Mouse (Mus musculus) heart, embryonic 16.5 days (tissue): Measurements from ENCODE around the gene Ttc16. TPM values are rescaled to one million over a fixed set of nuclear protein-coding genes. Genes with fewer than 3 reads are reported as not detected.

Experiments used
- ATAC-seq: fragments of 200-750 bp; cut with Nextera tagmentation; replicated peaks from 2 replicates; pipeline ENCODE4 v1.8.0; 2017; ENCODE audit warnings: moderate number of reproducible peaks; ENCODE audit not compliant: insufficient read depth, low FRiP score; ENCODE audit errors: extremely low read depth
- H3K27ac ChIP-seq: fragments of 300-500 bp; sonication (generic); 2 replicates; pipeline ENCODE4 v1.5.1; 2014; ENCODE audit warnings: mild to moderate bottlenecking, low read length, control low read depth, moderate library complexity
- H3K27me3 ChIP-seq: fragments of 300-500 bp; sonication (generic); 2 replicates; pipeline ENCODE4 v1.6.1; 2014; ENCODE audit warnings: low read length, mixed read lengths; ENCODE audit not compliant: control insufficient read depth, insufficient read depth
- H3K36me3 ChIP-seq: fragments of 300-500 bp; sonication (generic); 2 replicates; pipeline ENCODE4 v1.6.1; 2014; ENCODE audit not compliant: control insufficient read depth, insufficient read depth
- H3K4me1 ChIP-seq: fragments of 300-500 bp; sonication (generic); 2 replicates; pipeline ENCODE4 v1.6.1; 2014; ENCODE audit warnings: low read length, mixed read lengths; ENCODE audit not compliant: control insufficient read depth, insufficient read depth
- H3K4me2 ChIP-seq: fragments of 300-500 bp; sonication (generic); 2 replicates; pipeline ENCODE4 v1.6.1; 2014; ENCODE audit warnings: low read depth, mild to moderate bottlenecking, control low read depth, low read length
- H3K4me3 ChIP-seq: fragments of 300-500 bp; sonication (generic); 2 replicates; pipeline ENCODE4 v1.5.1; 2014; ENCODE audit warnings: mild to moderate bottlenecking, control low read depth, low read length
- H3K9ac ChIP-seq: fragments of 300-500 bp; sonication (generic); 2 replicates; pipeline ENCODE4 v1.6.1; 2014; ENCODE audit warnings: low read length, control low read depth
- H3K9me3 ChIP-seq: fragments of 300-500 bp; sonication (generic); replicated peaks from 2 replicates; pipeline ENCODE4 v1.6.1; 2016; ENCODE audit warnings: low read length; ENCODE audit not compliant: control insufficient read depth
- WGBS: fragments of 180-500 bp; shearing (Covaris S2); extraction: QIAGEN DNeasy Blood & Tissue Kit; methylation state at CpG from one replicate; pipeline ENCODE4 v1.1.7; 2014; 5-methylcytosine and 5-hydroxymethylcytosine counted together
- polyA plus RNA-seq: library from polyadenylated mRNA; unstranded; fragments of >200 nt; fragmentation: Nextera tagmentation; extraction: Ambion mirVana; gene quantifications from 2 replicates; pipeline ENCODE4 v1.2.1, GENCODE M21; 2015

The Ttc16 gene
- polyA plus RNA-seq, 1 experiment from 2014 or later, result 0.43 TPM

DNA sequence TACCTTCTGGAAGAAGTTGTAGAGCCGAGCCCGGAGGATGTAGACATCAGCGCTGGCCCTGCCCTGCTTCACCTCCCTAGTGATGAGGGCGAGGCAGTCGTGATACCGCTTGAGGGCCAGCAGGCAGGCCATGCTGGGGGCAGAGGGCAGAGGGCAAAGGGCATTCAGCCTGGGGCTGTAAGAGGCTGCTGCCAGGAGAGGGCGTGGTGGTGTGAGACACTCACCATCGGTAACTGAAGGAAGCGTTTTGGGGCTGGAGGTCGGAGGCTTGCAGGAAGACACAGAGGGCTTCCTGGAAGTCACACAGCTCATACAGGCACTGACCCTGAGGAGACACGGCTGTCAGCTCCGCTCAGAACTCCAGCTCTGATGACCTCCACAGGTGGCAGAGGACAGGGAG lies 3.5 kb downstream of the Ttc16 start:
- peaks cover 8% of the 10 kb centered on the region for H3K4me1 ChIP-seq
- 26% methylated on average over 12 of the region's 12 CpGs for WGBS
- H3K27me3 ChIP-seq, result no peaks in the 10 kb centered on the region
- H3K4me2 ChIP-seq, result no peak overlapping the region
- no peak overlapping the region for H3K27ac ChIP-seq
- no peak overlapping the region for H3K4me3 ChIP-seq
- no peak for ATAC-seq
- H3K9me3 ChIP-seq, result no peaks in the 10 kb centered on the region
- no peak overlapping the region for H3K9ac ChIP-seq
- H3K36me3 ChIP-seq, result no peaks in the 10 kb centered on the region

DNA sequence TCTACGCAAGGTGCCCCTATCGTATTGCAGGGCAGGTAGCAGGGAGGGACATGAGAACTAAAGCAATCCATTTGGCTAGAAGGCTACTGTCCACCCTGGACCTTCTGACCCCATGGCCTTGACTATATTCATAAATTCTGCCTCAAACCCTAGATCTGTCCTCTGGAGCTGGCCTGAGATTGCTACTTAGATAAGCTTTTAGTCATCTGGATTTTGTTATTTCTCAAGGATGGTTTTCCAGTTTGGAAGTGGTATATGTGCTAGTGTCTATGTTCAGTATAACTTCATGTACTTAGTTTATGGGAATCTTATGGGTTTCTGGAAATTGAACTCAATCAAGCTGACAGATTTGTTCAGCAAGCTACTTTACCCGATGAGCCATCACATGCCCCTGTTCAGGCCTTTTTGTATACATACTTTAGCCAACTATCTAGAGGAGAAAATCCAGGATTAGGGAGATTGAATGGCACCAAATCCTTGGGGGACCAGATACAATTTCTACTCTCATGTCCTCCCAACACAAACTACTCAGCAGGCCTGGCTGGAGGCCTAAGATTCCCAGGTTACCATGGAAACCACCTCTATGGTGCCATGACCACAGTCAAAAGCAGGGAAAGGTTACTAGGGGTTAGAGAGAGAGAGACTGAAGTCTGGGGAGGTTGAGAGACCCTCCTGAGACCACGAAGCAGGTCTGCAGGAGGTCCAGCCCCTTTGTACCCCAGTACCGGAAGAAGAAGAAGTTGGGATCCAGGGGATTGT lies 5.9 kb downstream of the Ttc16 start:
- WGBS, result 84% methylated on average over 5 of the region's 5 CpGs
- no peaks in the 10 kb centered on the region for H3K9me3 ChIP-seq
- no peaks in the 10 kb centered on the region for H3K4me1 ChIP-seq
- H3K9ac ChIP-seq, result no peak overlapping the region
- H3K27me3 ChIP-seq, result no peaks in the 10 kb centered on the region
- no peaks in the 10 kb centered on the region for H3K36me3 ChIP-seq
- no peak overlapping the region for H3K4me2 ChIP-seq
- no peak for ATAC-seq
- H3K4me3 ChIP-seq, result no peak overlapping the region
- no peak overlapping the region for H3K27ac ChIP-seq

DNA sequence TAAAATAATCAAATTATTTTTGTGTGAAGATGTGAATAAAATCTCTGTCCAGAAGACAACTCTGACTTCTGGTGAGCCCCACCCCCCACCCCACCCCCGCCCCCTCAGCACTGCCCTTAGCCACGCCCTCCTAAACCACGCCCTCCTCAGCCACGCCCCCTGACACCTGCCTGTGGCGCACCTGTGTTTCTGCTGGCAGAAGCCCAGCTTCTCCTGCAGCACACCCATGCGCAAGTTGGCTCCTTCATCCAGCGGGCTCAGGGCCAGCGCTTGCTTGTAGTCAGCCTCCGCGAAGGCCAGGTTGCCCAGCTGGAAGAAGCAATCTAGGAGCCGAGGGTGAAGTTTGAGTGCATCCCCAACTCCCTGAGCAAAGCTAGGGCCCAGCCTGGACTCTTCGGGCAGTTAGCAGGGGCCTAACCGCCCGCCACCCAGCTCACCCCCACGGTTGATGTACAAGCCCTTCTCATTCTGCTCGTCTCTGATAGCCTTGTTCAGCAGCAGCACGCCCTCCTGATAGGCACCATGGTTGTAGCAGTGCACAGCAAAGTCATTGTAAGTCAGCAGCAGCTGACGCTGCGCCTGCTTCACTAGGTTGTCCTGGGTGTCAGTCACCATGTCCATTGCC lies 6.7 kb downstream of the Ttc16 start:
- 50% methylated on average over 19 of the region's 19 CpGs for WGBS
- Histone ChIP-seq H3K9me3 (no peaks in the 10 kb centered on the region), H3K27me3 (no peaks in the 10 kb centered on the region), H3K27ac (no peak overlapping the region), H3K4me2 (no peak overlapping the region), H3K4me3 (no peak overlapping the region), H3K9ac (no peak overlapping the region), H3K4me1 (no peaks in the 10 kb centered on the region), H3K36me3 (no peaks in the 10 kb centered on the region)
- no peak for ATAC-seq

DNA sequence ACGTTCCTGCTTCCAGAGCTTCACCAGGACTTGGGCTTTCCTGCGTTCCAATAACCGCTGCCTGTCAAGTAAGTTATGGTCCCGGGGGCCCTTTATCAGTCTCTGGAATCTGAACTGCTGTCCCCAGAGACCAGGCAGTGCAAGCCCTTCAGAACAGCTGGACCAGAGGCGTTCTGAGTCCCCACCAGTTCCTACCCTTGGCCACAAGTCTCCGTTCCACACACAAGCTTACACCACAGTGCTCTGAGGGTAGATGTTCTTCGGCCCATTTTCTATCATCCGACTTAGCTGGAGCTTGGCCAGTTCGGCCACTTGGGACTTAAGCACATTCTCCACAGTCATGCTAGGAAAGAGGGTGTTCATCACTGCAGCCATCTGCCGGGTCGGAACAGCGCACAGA lies 8.2 kb downstream of the Ttc16 start:
- Histone ChIP-seq H3K9ac (no peak overlapping the region), H3K27me3 (no peaks in the 10 kb centered on the region), H3K27ac (no peak overlapping the region), H3K4me3 (no peak overlapping the region), H3K4me1 (no peaks in the 10 kb centered on the region), H3K4me2 (no peak overlapping the region), H3K9me3 (no peaks in the 10 kb centered on the region), H3K36me3 (no peaks in the 10 kb centered on the region)
- no peak for ATAC-seq
- 70% methylated on average over 12 of the region's 12 CpGs for WGBS

DNA sequence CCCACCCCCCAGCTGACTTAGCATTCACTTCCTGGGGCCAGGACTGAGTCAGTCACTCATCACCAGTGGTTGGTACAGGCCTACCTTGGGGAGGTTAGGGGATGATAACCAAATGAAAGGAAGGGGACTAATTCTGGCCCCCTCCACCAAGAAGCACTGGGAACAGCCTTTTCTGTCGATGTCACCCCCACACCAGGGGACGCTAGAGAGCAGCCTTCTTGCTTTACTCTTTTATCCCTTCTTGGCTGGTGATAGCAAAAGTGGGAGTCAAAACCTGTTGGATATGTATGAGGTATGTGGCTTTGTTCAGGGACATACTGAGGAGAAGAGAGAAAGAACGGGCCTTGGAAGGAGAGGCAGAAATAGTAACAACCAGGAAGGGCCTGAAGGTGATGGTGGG lies 12.1 kb downstream of the Ttc16 start:
- Histone ChIP-seq H3K27me3 (no peaks in the 10 kb centered on the region), H3K4me3 (no peak overlapping the region), H3K27ac (no peak overlapping the region), H3K9ac (no peak overlapping the region), H3K4me2 (no peak overlapping the region), H3K9me3 (no peaks in the 10 kb centered on the region), H3K36me3 (0 out of 2 replicates have a peak, but pooled peaks cover 3% of the 10 kb centered on the region), H3K4me1 (no peaks in the 10 kb centered on the region)
- no peak for ATAC-seq
- 64% methylated on average over 3 of the region's 3 CpGs for WGBS

DNA sequence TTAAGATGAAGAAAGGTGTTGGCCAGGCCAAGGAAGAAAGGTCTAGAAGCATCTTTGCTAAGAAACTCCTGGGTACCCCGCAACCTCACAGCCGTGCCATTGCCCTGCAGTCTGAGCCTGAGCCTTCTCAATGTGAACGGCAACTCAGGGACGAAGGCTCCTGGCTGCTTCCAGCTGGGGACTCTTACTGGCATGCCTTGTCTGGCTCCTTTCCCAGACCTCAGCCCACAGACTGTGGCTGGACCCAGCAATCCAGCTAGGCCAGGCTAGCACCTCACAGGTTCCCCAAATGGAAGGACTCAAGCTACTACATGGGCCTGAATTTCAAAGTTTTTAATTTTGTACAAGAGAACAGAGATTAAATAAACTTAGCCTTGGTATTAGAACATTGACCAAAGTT lies 13.6 kb downstream of the Ttc16 start:
- no peaks in the 10 kb centered on the region for H3K9me3 ChIP-seq
- 65% methylated on average over 4 of the region's 4 CpGs for WGBS
- no peak overlapping the region for H3K4me3 ChIP-seq
- no peak overlapping the region for H3K27ac ChIP-seq
- no peak overlapping the region for H3K4me2 ChIP-seq
- no peak overlapping the region for H3K9ac ChIP-seq
- no peak for ATAC-seq
- no peaks in the 10 kb centered on the region for H3K27me3 ChIP-seq
- 0 out of 2 replicates have a peak, but pooled peaks cover 3% of the 10 kb centered on the region for H3K36me3 ChIP-seq
- H3K4me1 ChIP-seq, result peaks cover 3% of the 10 kb centered on the region; the same call in 1 of the 2 replicates

DNA sequence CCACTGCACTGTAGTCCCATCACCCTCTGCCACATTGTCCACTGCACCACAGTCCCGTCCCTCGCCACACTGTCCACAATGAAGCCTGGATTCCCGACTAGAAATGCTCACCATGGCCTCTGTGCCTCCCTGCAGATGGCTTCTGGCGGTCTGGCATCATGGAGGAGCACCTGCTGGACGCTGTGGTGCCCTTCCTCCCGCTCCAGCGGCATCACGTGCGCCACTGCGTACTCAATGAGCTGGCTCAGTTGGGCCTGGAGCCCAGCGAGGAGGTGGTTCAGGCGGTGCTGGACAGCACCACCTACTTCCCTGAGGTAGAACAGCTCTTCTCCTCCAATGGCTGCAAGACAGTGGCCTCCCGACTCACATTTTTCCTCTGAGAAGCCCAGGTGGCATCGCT lies 14.1 kb downstream of the Ttc16 start:
- 0 out of 2 replicates have a peak, but pooled peaks cover 3% of the 10 kb centered on the region for H3K36me3 ChIP-seq
- WGBS, result 88% methylated on average over 14 of the region's 14 CpGs
- no peak overlapping the region for H3K9ac ChIP-seq
- no peaks in the 10 kb centered on the region for H3K27me3 ChIP-seq
- H3K27ac ChIP-seq, result no peak overlapping the region
- no peak overlapping the region for H3K4me2 ChIP-seq
- no peak overlapping the region for H3K4me3 ChIP-seq
- H3K9me3 ChIP-seq, result no peaks in the 10 kb centered on the region
- H3K4me1 ChIP-seq, result peaks cover 3% of the 10 kb centered on the region; the same call in 1 of the 2 replicates
- ATAC-seq, result no peak

DNA sequence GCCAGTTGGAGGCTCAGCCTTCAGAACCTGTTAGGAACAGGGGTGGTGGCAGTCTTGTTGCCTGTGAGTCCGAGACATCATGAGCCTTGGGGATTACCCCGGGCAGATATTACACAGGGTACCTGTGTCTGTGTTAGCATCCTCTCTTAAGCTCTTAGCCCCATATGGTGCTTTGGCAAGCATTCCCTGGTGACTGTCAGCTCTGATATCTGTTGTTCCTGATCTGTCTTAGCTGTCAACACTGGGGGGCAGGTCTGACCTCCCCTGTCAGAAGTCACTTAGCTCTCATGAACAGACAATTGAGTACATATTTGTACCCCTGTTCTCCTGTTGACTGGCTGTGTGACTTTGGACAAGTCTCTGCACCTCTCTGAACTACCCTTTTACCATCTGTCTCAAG lies 16.4 kb downstream of the Ttc16 start:
- no peak overlapping the region for H3K27ac ChIP-seq
- peaks cover 11% of the 10 kb centered on the region; the same call in 1 of the 2 replicates for H3K36me3 ChIP-seq
- H3K4me2 ChIP-seq, result no peak overlapping the region
- H3K4me1 ChIP-seq, result peaks cover 3% of the 10 kb centered on the region; the same call in 1 of the 2 replicates
- no peak overlapping the region for H3K4me3 ChIP-seq
- no peak for ATAC-seq
- 81% methylated on average over 2 of the region's 2 CpGs for WGBS
- H3K9ac ChIP-seq, result no peak overlapping the region
- H3K9me3 ChIP-seq, result no peaks in the 10 kb centered on the region
- H3K27me3 ChIP-seq, result no peaks in the 10 kb centered on the region

DNA sequence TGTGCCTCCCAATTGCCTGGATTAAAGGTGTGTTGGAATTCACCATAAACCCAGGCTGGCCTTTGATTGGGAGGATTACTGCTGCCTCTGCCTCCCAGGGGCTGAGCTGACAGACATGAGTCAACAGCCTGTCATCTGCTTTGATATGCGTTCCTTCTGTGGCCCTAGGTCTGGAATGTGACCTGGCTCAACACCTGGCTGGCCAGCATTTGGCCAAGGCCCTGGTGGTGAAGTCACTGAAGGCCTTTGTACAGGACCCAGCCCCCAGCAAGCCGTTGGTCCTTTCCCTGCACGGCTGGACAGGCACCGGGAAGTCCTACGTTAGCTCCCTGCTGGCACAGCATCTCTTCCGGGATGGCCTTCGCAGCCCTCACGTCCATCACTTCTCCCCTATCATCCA lies 16.9 kb downstream of the Ttc16 start:
- H3K27ac ChIP-seq, result no peak overlapping the region
- H3K9ac ChIP-seq, result no peak overlapping the region
- peaks cover 3% of the 10 kb centered on the region; the same call in 1 of the 2 replicates for H3K4me1 ChIP-seq
- H3K4me2 ChIP-seq, result no peak overlapping the region
- H3K36me3 ChIP-seq, result peaks cover 12% of the 10 kb centered on the region; the same call in 1 of the 2 replicates
- H3K9me3 ChIP-seq, result no peaks in the 10 kb centered on the region
- no peak overlapping the region for H3K4me3 ChIP-seq
- ATAC-seq, result no peak
- H3K27me3 ChIP-seq, result no peaks in the 10 kb centered on the region
- 58% methylated on average over 8 of the region's 8 CpGs for WGBS
